Mouse (Mus musculus) myocyte (in vitro differentiated cells): Measurements from ENCODE around the gene Tmc8. TPM values are rescaled to one million over a fixed set of nuclear protein-coding genes. Genes with fewer than 3 reads are reported as not detected.
A peak's percentile ranks its signal among the peaks of the same experiment; 100 is the strongest.

Source experiments
- H3K27me3 ChIP-seq: one replicate; pipeline ENCODE4 v1.6.1; 2011; ENCODE audit not compliant: control insufficient read depth, insufficient read depth, insufficient read length
- H3K36me3 ChIP-seq: one replicate; pipeline ENCODE4 v1.6.1; 2011; ENCODE audit not compliant: control insufficient read depth, insufficient read depth
- H3K4me2 ChIP-seq: one replicate; pipeline ENCODE4 v1.6.1; 2011; ENCODE audit warnings: low read depth, control low read depth
- H3K4me3 ChIP-seq: one replicate; pipeline ENCODE4 v1.5.1; 2011; ENCODE audit warnings: mild to moderate bottlenecking, control low read depth, moderate library complexity
- H3K79me2 ChIP-seq: one replicate; pipeline ENCODE4 v1.6.1; 2011; ENCODE audit not compliant: control insufficient read depth, insufficient read depth
- H3ac ChIP-seq: one replicate; pipeline ENCODE4 v1.6.1; 2011; ENCODE audit not compliant: control insufficient read depth, insufficient read length
- CEBPB ChIP-seq: IDR thresholded peaks from 2 replicates; pipeline ENCODE4 v1.6.1; 2011; ENCODE audit warnings: mild to moderate bottlenecking, moderate library complexity; ENCODE audit not compliant: poor library complexity, insufficient read depth, severe bottlenecking
- E2F4 ChIP-seq: IDR thresholded peaks from one replicate; pipeline ENCODE4 v1.6.1; 2011; ENCODE audit warnings: mild to moderate bottlenecking, control low read depth, moderate library complexity; ENCODE audit not compliant: insufficient read depth
- MAX ChIP-seq: IDR thresholded peaks from one replicate; pipeline ENCODE4 v1.6.1; 2011; ENCODE audit warnings: low read depth, mild to moderate bottlenecking, control low read depth
- MYOD1 ChIP-seq, 3 experiments: IDR thresholded peaks; one replicate each; pipeline ENCODE4 v1.6.1; 2011; ENCODE audit warnings: control low read depth in 2 of 3, low read depth in 2 of 3, mild to moderate bottlenecking in 2 of 3, moderate library complexity in 1 of 3; ENCODE audit not compliant: insufficient read length in 2 of 3, control insufficient read depth in 1 of 3
- MYOG ChIP-seq, 3 experiments: IDR thresholded peaks; one replicate each; pipeline ENCODE4 v1.6.1; 2011; ENCODE audit warnings: control low read depth in 2 of 3, low read depth in 2 of 3, mild to moderate bottlenecking in 2 of 3; ENCODE audit not compliant: insufficient read length in 2 of 3, control insufficient read depth in 1 of 3, insufficient read depth in 1 of 3
- POLR2A ChIP-seq: IDR thresholded peaks from one replicate; pipeline ENCODE4 v1.6.1; 2011; ENCODE audit warnings: low read depth, mild to moderate bottlenecking, control low read depth, moderate library complexity; ENCODE audit not compliant: insufficient read length
- POLR2AphosphoS2 ChIP-seq: IDR thresholded peaks from one replicate; pipeline ENCODE4 v1.6.1; 2011; ENCODE audit warnings: low read depth, control low read depth; ENCODE audit not compliant: insufficient read length
- SRF ChIP-seq: IDR thresholded peaks from one replicate; pipeline ENCODE4 v1.6.1; 2011; ENCODE audit warnings: low read depth; ENCODE audit not compliant: control insufficient read depth, insufficient read length
- TCF12 ChIP-seq: IDR thresholded peaks from one replicate; pipeline ENCODE4 v1.6.1; 2011; ENCODE audit warnings: mild to moderate bottlenecking, control low read depth; ENCODE audit not compliant: poor library complexity, insufficient read depth, severe bottlenecking
- TCF3 ChIP-seq: IDR thresholded peaks from one replicate; pipeline ENCODE4 v1.6.1; 2011; ENCODE audit warnings: low read depth, control low read depth; ENCODE audit not compliant: insufficient read length
- polyA plus RNA-seq: library from polyadenylated mRNA; unstranded; fragments of >200 nt; fragmentation: generic; extraction: Trizol; gene quantifications from one replicate; pipeline ENCODE4 v1.2.1, GENCODE M21; 2012; ENCODE audit warnings: missing spikeins

Gene Tmc8
- polyA plus RNA-seq, 1 experiment, result 0.19 TPM

DNA sequence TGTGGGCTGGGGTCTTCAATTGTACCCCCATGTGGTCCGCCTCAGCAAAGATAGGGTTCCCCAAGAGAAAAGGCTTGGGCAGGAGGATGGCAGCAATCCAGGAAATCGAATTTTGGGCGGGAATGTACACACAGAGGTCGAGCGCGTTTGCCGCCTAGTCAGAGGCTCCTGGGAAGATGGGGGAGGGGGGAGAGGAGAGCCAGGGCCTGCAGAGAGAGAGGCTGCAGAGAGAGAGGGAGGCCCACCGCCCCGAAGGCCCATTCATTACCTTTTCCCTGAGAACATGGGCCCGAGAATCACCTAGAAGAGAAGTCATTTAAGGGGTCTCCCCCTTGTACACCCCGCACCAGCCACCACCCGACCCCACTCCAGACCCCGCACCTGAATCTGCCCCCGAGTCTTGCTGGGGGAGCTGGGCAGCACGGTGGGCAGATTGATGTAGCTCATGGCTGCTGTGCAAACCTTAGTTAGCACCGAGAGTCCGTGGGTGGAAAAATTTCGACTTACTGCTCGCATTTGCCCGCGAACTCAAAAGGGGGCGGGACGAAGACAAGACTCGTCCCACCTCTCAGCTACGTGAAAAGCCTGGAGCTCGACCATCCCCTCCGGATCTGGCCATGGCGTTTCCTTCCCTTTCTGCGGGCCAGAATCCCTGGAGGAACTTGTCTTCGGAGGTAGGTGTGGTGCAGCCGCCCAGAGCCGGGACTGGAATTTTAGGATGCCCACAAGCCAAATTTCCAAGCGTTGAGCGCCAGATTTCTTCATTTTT is 43.6 kb downstream of the Tmc8 start, which contains the start of the genes Afmid and Tk1:
Gene Afmid (plus strand): TSS at position 592 of the 769 bp plus-strand sequence.
Gene Tk1 (minus strand): TSS at position 760 of the 769 bp plus-strand sequence.
- Histone ChIP-seq H3K36me3 (no peaks in the 10 kb centered on the region), H3K4me3 (peak within 1 kb of the TSS; percentile 45), H3K79me2 (peaks cover 26% of the 10 kb centered on the region), H3K27me3 (no peaks in the 10 kb centered on the region), H3ac (peak within 1 kb of the TSS; percentile 5), H3K4me2 (peak within 1 kb of the TSS; percentile 94)
- TF ChIP-seq TCF12, result no peak
- no peak for TF ChIP-seq MYOG (IDR thresholded peaks at IDR 0.05; ENCODE audit: control insufficient read depth in 1 of 3, insufficient read depth in 1 of 3, insufficient read length in 2 of 3, low read depth in 2 of 3)
- peak; percentile 1 for TF ChIP-seq SRF
- peak; percentile 54 for TF ChIP-seq POLR2A
- peak; percentile 74 for TF ChIP-seq E2F4
- TF ChIP-seq POLR2AphosphoS2, result peak; percentile 61

DNA sequence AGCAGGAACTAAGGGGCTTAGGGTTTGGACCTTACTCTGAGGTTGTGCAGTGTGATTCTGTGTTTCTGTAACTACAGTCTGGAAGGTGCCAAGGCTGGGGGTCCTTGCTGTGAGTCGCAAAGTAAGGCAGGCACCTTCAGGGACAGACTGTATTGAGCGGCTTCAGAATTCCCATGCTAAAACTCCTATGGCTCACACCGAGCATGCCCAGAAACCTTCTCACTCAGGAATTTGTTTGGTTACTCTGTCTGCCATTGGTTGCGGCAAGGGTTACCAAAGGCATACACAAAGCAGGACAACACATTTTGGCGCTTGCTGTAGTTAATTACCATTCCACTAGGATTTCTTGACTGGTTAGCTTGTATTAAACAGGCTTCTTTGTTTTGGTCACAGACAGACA is 44.3 kb downstream of the Tmc8 start:
- no peaks in the 10 kb centered on the region for H3K27me3 ChIP-seq
- peak overlapping the region; percentile 45 for H3K4me3 ChIP-seq
- no peaks in the 10 kb centered on the region for H3K36me3 ChIP-seq
- peak overlapping the region; percentile 94 for H3K4me2 ChIP-seq
- peak overlapping the region; percentile 5 for H3ac ChIP-seq
- TF ChIP-seq SRF (no peak), MYOG (IDR thresholded peaks at IDR 0.05; ENCODE audit: control insufficient read depth in 1 of 3, insufficient read depth in 1 of 3, insufficient read length in 2 of 3, low read depth in 2 of 3) (no peak), CEBPB (no peak), POLR2A (no peak), POLR2AphosphoS2 (no peak), TCF12 (no peak)
- peaks cover 19% of the 10 kb centered on the region for H3K79me2 ChIP-seq

GRCm38 (mm10) chr11:117826916-117827315 is 45.0 kb downstream of the Tmc8 start:
- Histone ChIP-seq H3K27me3 (no peaks in the 10 kb centered on the region), H3K36me3 (no peaks in the 10 kb centered on the region), H3K79me2 (peaks cover 12% of the 10 kb centered on the region), H3ac (no peak overlapping the region), H3K4me3 (peak overlapping the region; percentile 45), H3K4me2 (peak overlapping the region; percentile 94)
- TF ChIP-seq TCF3 (no peak), POLR2AphosphoS2 (peak; percentile 8)

- peak overlapping the region; percentile 94 for H3K4me2 ChIP-seq
- H3ac ChIP-seq, result no peak overlapping the region
- TF ChIP-seq MYOD1 (IDR thresholded peaks at IDR 0.05; ENCODE audit: control insufficient read depth in 1 of 3, insufficient read length in 2 of 3, low read depth in 2 of 3) (peak in 2 of 3 experiments; percentile 32 to 44), POLR2AphosphoS2 (no peak), MYOG (IDR thresholded peaks at IDR 0.05; ENCODE audit: control insufficient read depth in 1 of 3, insufficient read depth in 1 of 3, insufficient read length in 2 of 3, low read depth in 2 of 3) (peak in 1 of 3 experiments; percentile 25), TCF3 (no peak), MAX (no peak), SRF (no peak)
- no peaks in the 10 kb centered on the region for H3K36me3 ChIP-seq
- peak overlapping the region; percentile 45 for H3K4me3 ChIP-seq
- H3K27me3 ChIP-seq, result no peaks in the 10 kb centered on the region
- H3K79me2 ChIP-seq, result peaks cover 7% of the 10 kb centered on the region
These were observed 45.5 kb downstream of the Tmc8 start for GRCm38 (mm10) chr11:117827386-117827785.

- Histone ChIP-seq H3K27me3 (no peaks in the 10 kb centered on the region), H3ac (no peak overlapping the region), H3K79me2 (peaks cover 7% of the 10 kb centered on the region), H3K36me3 (no peaks in the 10 kb centered on the region), H3K4me3 (peak overlapping the region; percentile 45), H3K4me2 (peak overlapping the region; percentile 94)
- 0 out of 2 replicates have a peak, but pooled peaks have one; percentile 22 for TF ChIP-seq CEBPB
- TF ChIP-seq POLR2A, result no peak
These were observed 46.4 kb downstream of the Tmc8 start for GRCm38 (mm10) chr11:117828149-117828887.
